Mouse (Mus musculus) liver, embryonic 14.5 days (tissue): ENCODE measurements around the gene RPS10-NUDT3. TPM values are rescaled to one million over a fixed set of nuclear protein-coding genes. Genes with fewer than 3 reads are reported as not detected.

Experiments used
- ATAC-seq: fragments of 200-750 bp; cut with Nextera tagmentation; 2 replicates; pipeline ENCODE4 v1.8.0; 2017; ENCODE audit warnings: moderate number of reproducible peaks, mild to moderate bottlenecking, moderate library complexity; ENCODE audit not compliant: insufficient read depth
- DNase-seq, 3 experiments: peaks; one replicate each; pipeline ENCODE4 v3.0.0-alpha.2; 2012 to 2013; ENCODE audit warnings: low read depth in 3 of 3, low spot score in 3 of 3
- H3K27ac ChIP-seq: fragments of 300-500 bp; sonication (generic); 2 replicates; pipeline ENCODE4 v1.5.1; 2014; ENCODE audit warnings: moderate library complexity, mild to moderate bottlenecking, control low read depth, inconsistent platforms
- H3K27me3 ChIP-seq: fragments of 300-500 bp; sonication (generic); 2 replicates; pipeline ENCODE4 v1.6.1; 2014; ENCODE audit warnings: mild to moderate bottlenecking, low read length, moderate library complexity; ENCODE audit not compliant: control insufficient read depth, insufficient read depth
- H3K36me3 ChIP-seq: fragments of 300-500 bp; sonication (generic); replicated peaks from 2 replicates; pipeline ENCODE4 v1.6.1; 2014; ENCODE audit warnings: low read depth; ENCODE audit not compliant: control insufficient read depth, insufficient read depth
- H3K4me1 ChIP-seq, 2 experiments: fragments of 200-500 bp in 1 of 2; fragments of 300-500 bp in 1 of 2; sonication (generic) in 1 of 2; replicated peaks; 2 replicates each; pipeline ENCODE4 v1.6.1; 2012 to 2014; ENCODE audit warnings: antibody characterized with exemption in 1 of 2, inconsistent platforms in 1 of 2, low read length in 1 of 2; ENCODE audit not compliant: control insufficient read depth in 2 of 2, insufficient read depth in 2 of 2
- H3K4me2 ChIP-seq: fragments of 300-500 bp; sonication (generic); 2 replicates; pipeline ENCODE4 v1.6.1; 2014; ENCODE audit warnings: low read depth, mild to moderate bottlenecking, control low read depth, moderate library complexity
- H3K4me3 ChIP-seq, 2 experiments: fragments of 200-500 bp in 1 of 2; fragments of 300-500 bp in 1 of 2; sonication (generic) in 1 of 2; 2 replicates each; pipeline ENCODE4 v1.5.1; 2012 to 2014; ENCODE audit warnings: low read depth in 2 of 2, low read length in 2 of 2, mild to moderate bottlenecking in 2 of 2, control low read depth in 1 of 2, inconsistent platforms in 1 of 2, moderate library complexity in 1 of 2; ENCODE audit not compliant: insufficient read depth in 1 of 2
- H3K9ac ChIP-seq: fragments of 300-500 bp; sonication (generic); replicated peaks from 2 replicates; pipeline ENCODE4 v1.6.1; 2014; ENCODE audit warnings: mild to moderate bottlenecking, control low read depth, moderate library complexity
- H3K9me3 ChIP-seq: fragments of 300-500 bp; sonication (generic); 2 replicates; pipeline ENCODE4 v1.6.1; 2016; ENCODE audit warnings: low read length, mixed read lengths; ENCODE audit not compliant: control insufficient read depth
- CTCF ChIP-seq: IDR thresholded peaks from 2 replicates; pipeline ENCODE4 v1.5.1; 2016; ENCODE audit warnings: antibody characterized with exemption, low read depth, control low read depth
- EP300 ChIP-seq: IDR thresholded peaks from 2 replicates; pipeline ENCODE4 v1.6.1; 2016; ENCODE audit warnings: antibody characterized with exemption, low read depth
- WGBS: fragments of 180-500 bp; shearing (Covaris S2); extraction: QIAGEN DNeasy Blood & Tissue Kit; methylation state at CpG from one replicate; pipeline ENCODE4 v1.1.7; 2014; ENCODE audit not compliant: insufficient replicate concordance; 5-methylcytosine and 5-hydroxymethylcytosine counted together
- polyA plus RNA-seq, 2 experiments: library from polyadenylated mRNA; depleted of rRNA in 1 of 2; stranded (reverse) in 1 of 2; unstranded in 1 of 2; fragments of >200 nt; fragmentation: Nextera tagmentation in 1 of 2; extraction: Ambion mirVana in 1 of 2; gene quantifications; 2 replicates each; pipeline versions ENCODE4 v1.2.1 to v1.2.3; 2012 to 2014

The RPS10-NUDT3 gene
- polyA plus RNA-seq (2012; rRNA removed), result not detected in 2 replicates
- not detected in 2 replicates for polyA plus RNA-seq (2014; fragmentation: Nextera tagmentation; extraction: Ambion mirVana)

GRCm38 (mm10) chr17:27634871-27635574 lies at the start of gene RPS10-NUDT3:
TSS of gene RPS10-NUDT3 (minus strand) at chr17:27635222.
- no peaks in the 10 kb centered on the region for H3K27me3 ChIP-seq
- peak within 1 kb of the TSS; percentile 96 for H3K9ac ChIP-seq
- H3K36me3 ChIP-seq, result peaks cover 38% of the 10 kb centered on the region
- DNase-seq, result peak; percentile 73 to 79 (median 78)
- H3K4me2 ChIP-seq, result peak within 1 kb of the TSS; percentile 66
- peaks cover 6 to 19% of the 10 kb centered on the region in 2 experiments for H3K4me1 ChIP-seq
- peak within 1 kb of the TSS; percentile 53 for H3K27ac ChIP-seq
- under 1% methylated on average over 70 of the region's 72 CpGs for WGBS
- no peaks in the 10 kb centered on the region for H3K9me3 ChIP-seq
- TF ChIP-seq CTCF (no peak), EP300 (peak; percentile 23; the same call in 1 of the 2 replicates)
- ATAC-seq, result peak; percentile 96
- peak within 1 kb of the TSS; percentile 81 to 100 for H3K4me3 ChIP-seq

DNA sequence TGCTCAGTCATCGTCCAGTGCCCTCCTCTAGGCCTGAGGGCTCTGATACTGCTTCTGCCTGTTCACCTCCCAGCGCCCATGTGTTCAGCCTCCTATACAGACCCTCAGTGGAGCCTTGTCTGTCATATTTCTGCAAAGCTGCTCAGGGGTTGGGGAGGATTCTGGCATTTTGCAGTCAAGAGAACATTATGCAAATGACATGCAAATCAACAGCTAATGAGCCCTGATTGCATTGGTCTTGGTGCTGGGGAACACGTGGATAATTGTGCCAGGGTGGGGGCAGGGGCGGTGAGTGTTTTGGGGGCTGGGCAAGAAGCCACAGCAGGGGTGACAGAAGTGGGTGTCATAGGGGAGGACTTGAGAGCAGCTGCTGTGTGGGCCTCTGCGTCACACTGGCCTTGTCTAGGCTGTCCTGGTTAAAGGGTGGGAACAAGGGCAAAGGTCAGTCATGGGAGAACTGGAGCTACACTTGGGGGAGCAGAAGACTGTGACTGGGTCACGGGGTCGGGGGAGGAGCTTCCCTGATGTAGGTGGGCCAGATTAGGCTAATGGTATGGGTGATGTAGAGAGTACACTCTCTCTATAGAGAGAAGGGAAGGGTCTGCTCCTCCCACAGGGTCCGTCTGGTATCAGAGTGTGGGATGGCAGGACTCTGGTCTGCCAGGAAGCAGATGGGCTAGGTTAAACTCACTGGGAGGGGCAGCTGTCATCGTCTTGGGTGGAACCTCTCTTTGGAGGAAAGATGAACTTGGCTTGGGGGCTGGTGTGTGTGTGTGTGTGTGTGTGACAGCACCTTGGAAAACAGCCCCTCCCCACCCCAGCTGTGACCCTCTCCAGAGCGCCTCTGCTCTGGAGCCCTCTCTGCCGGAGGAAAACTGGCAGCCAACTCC lies 44.1 kb upstream of the RPS10-NUDT3 start:
- Histone ChIP-seq H3K9ac (no peak overlapping the region), H3K36me3 (no peaks in the 10 kb centered on the region), H3K27ac (no peak overlapping the region), H3K4me2 (no peak overlapping the region), H3K4me1 (no peaks in the 10 kb centered on the region), H3K9me3 (no peaks in the 10 kb centered on the region), H3K27me3 (peaks cover 6% of the 10 kb centered on the region), H3K4me3 (no peak overlapping the region)
- DNase-seq (no peak), ATAC-seq (no peak)
- WGBS, result 47% methylated on average over 11 of the region's 11 CpGs
- no peak for TF ChIP-seq EP300
- TF ChIP-seq CTCF, result no peak

- H3K9me3 ChIP-seq, result no peaks in the 10 kb centered on the region
- ATAC-seq (no peak), DNase-seq (no peak)
- H3K36me3 ChIP-seq, result no peaks in the 10 kb centered on the region
- no peaks in the 10 kb centered on the region; the same call in 1 of the 2 replicates for H3K27me3 ChIP-seq
- 59% methylated on average over 5 of the region's 5 CpGs for WGBS
- no peaks in the 10 kb centered on the region for H3K4me1 ChIP-seq
- no peak overlapping the region for H3K4me3 ChIP-seq
- no peak overlapping the region for H3K27ac ChIP-seq
- TF ChIP-seq EP300 (no peak), CTCF (no peak)
- no peak overlapping the region for H3K9ac ChIP-seq
- H3K4me2 ChIP-seq, result no peak overlapping the region
Measured at GRCm38 (mm10) chr17:27677756-27678155, 42.7 kb upstream of the RPS10-NUDT3 start.

DNA sequence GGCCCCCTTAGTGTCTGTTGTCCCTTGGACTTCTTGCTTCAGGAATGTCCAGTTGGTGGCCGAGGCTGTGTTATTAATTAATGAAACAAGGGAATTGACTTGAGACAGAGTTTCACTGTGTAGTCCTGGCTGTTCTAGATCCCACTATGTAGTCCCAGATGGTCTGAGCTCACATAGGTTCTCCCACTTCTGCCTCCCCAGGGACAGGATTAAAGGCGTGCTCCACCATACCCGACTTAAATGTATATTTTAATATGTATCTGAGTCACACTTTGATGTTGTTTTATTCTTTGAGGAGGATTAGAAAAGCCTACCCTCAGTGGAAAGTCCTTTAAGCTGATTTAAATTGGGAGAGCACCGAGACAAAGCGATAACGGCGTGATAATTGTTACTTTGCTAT lies 41.2 kb upstream of the RPS10-NUDT3 start:
- H3K36me3 ChIP-seq, result no peaks in the 10 kb centered on the region
- H3K4me3 ChIP-seq, result no peak overlapping the region
- TF ChIP-seq EP300, result no peak
- no peak for TF ChIP-seq CTCF
- no peak overlapping the region for H3K4me2 ChIP-seq
- no peak overlapping the region for H3K9ac ChIP-seq
- H3K27ac ChIP-seq, result no peak overlapping the region
- DNase-seq (no peak), ATAC-seq (no peak)
- no peaks in the 10 kb centered on the region for H3K4me1 ChIP-seq
- H3K9me3 ChIP-seq, result no peaks in the 10 kb centered on the region
- 55% methylated on average over 7 of the region's 7 CpGs for WGBS
- no peaks in the 10 kb centered on the region for H3K27me3 ChIP-seq

- H3K9me3 ChIP-seq, result no peaks in the 10 kb centered on the region
- WGBS, result 31% methylated on average over 9 of the region's 9 CpGs
- ATAC-seq (no peak), DNase-seq (no peak)
- TF ChIP-seq CTCF (peak; percentile 36), EP300 (no peak)
- no peaks in the 10 kb centered on the region for H3K36me3 ChIP-seq
- no peaks in the 10 kb centered on the region for H3K4me1 ChIP-seq
- no peak overlapping the region for H3K4me3 ChIP-seq
- H3K27me3 ChIP-seq, result no peaks in the 10 kb centered on the region
- H3K27ac ChIP-seq, result no peak overlapping the region
- H3K9ac ChIP-seq, result no peak overlapping the region
- no peak overlapping the region for H3K4me2 ChIP-seq
Measured at GRCm38 (mm10) chr17:27675453-27675852, 40.4 kb upstream of the RPS10-NUDT3 start.
